In the genomic region with DNA sequence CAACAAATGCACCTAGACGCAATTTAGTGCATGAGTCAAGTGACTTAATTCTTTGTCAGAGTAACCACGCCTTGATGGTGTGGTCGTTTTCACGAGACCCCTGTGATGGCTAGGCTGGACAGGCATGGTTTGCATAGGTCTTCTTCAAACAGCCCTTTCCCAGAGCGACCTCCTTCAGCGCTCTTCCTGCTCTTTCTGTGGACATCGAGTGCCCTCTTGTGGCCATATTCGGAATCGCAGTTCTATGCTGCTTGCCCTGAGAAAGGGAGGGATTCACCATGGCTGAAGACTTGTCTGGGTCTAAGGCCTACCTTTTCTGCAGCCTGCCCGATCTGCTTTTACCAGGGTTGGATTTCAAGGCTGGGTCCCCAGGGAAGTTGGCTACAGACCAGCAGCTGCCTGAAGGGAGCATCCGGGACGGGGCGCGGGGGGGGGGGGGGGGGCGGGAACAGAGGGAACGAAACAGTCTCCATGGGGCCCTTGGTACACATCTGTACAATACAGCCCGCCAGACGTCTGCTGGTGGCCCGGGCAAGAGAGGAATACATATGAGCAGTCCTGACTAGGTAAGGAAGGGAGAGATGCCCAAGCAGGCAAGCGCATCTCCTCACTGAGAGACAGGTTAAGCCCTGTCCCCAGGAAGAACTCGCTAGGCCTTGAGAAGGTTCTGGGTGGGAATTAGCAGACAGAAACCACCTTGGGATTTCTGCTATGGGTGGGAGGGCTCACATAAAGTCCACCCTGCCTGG, we compare ENCODE assay signal across 8 mouse cellular contexts.
DNase-seq lines count a peak whose midpoint lies in the region; ATAC-seq and TF ChIP-seq lines count a peak whose summit lies in the region.

No protein-coding gene starts in this region.

- peak; percentile 96 for TF ChIP-seq CTCF in gastrocnemius, adult 2 months (IDR thresholded peaks at IDR 0.05)
- TF ChIP-seq CTCF in hindbrain, postnatal 0 days (IDR thresholded peaks at IDR 0.05; ENCODE audit: low read depth) = peak; percentile 99
- TF ChIP-seq CTCF in left cerebral cortex, adult 2 months (IDR thresholded peaks at IDR 0.05) = peak; percentile 94

- 0 out of 2 replicates have a peak overlapping the region, but pooled peaks have one; percentile 5 for H3K4me2 ChIP-seq in hindbrain, postnatal 0 days (ENCODE audit: low read depth, low read length)

- no peaks in the 10 kb centered on the region for H3K36me3 ChIP-seq in hindbrain, postnatal 0 days (ENCODE audit: insufficient read depth, low read length)

- peak; percentile 57 for DNase-seq in T-cell, adult 2 months (ENCODE audit: low spot score)
- DNase-seq in cerebellum, postnatal 25 days = peak; percentile 93 to 95
- DNase-seq in gastrocnemius, adult 2 months = peak; percentile 87
- DNase-seq in hindbrain, postnatal 0 days (ENCODE audit: low spot score) = peak; percentile 95
- peak; percentile 87 to 94 for DNase-seq in left cerebral cortex, adult 2 months (ENCODE audit: extremely low spot score in 1 of 2, low spot score in 2 of 2)
- peak; percentile 87 for DNase-seq in right cerebral cortex, postnatal 25 days
- DNase-seq in urinary bladder, postnatal 36 days (ENCODE audit: low spot score in 2 of 2) = peak; percentile 83 to 85

- H3K27ac ChIP-seq in gastrocnemius, adult 2 months = no peak overlapping the region
- H3K27ac ChIP-seq in hindbrain, postnatal 0 days = no peak overlapping the region
- H3K27ac ChIP-seq in left cerebral cortex, adult 2 months = no peak overlapping the region

- peaks cover 7% of the 10 kb centered on the region; the same call in 1 of the 2 replicates for H3K4me1 ChIP-seq in hindbrain, postnatal 0 days (ENCODE audit: insufficient read depth, low read length)

- H3K9me3 ChIP-seq in hindbrain, postnatal 0 days (ENCODE audit: low read length) = no peaks in the 10 kb centered on the region

- H3K9ac ChIP-seq in hindbrain, postnatal 0 days (replicated peaks; ENCODE audit: low read length) = no peak overlapping the region; the same call in 1 of the 2 replicates

- H3K27me3 ChIP-seq in hindbrain, postnatal 0 days (ENCODE audit: insufficient read depth, low read length) = no peaks in the 10 kb centered on the region

- WGBS in hindbrain, postnatal 0 days = 16% methylated on average over 17 of the region's 21 CpGs

- no peak overlapping the region for H3K4me3 ChIP-seq in gastrocnemius, adult 2 months
- no peak overlapping the region for H3K4me3 ChIP-seq in hindbrain, postnatal 0 days (ENCODE audit: low read length)
- H3K4me3 ChIP-seq in left cerebral cortex, adult 2 months = no peak overlapping the region

- intact Hi-C loops in gastrocnemius, adult 2 months (cut with DNase I) = no loop called here
- intact Hi-C loops in left cerebral cortex, adult 2 months (cut with DNase I) = loop anchor here (1.0 to 2.0 kb wide), 2 partner anchors 1478 to 1707 kb away; no protein-coding TSS in a partner anchor

- peak; percentile 70 for ATAC-seq in hindbrain, postnatal 0 days
- ATAC-seq in megakaryocyte-erythroid progenitor cell, adult 5-6 weeks (replicated peaks; ENCODE audit: low FRiP score, low TSS enrichment, poor library complexity, severe bottlenecking) = peak; percentile 80
